Mouse (Mus musculus): Measurements from ENCODE around the gene Gja5.
"Not testable (repeated sequence)": the region's sequence is repeated elsewhere in the genome, so short reads cannot be mapped to it uniquely, and the experiment has no call there.

Gja5 gene

GRCm38 (mm10) chr3:97037119-97037518 is 132.6 kb downstream of the Gja5 start:
- in situ Hi-C loops (cut with MboI) = no loop called here

- in situ Hi-C loops (cut with MboI) = no loop called here
These were observed 135.2 kb downstream of the Gja5 start for GRCm38 (mm10) chr3:97039721-97040120.

- in situ Hi-C loops (cut with MboI) = no loop called here
These were observed 139.7 kb downstream of the Gja5 start for GRCm38 (mm10) chr3:97044188-97044587.

- in situ Hi-C loops (cut with MboI) = no loop called here
These were observed 143.3 kb downstream of the Gja5 start for GRCm38 (mm10) chr3:97047757-97048156.

- in situ Hi-C loops (cut with MboI) = no loop called here
These were observed 143.9 kb downstream of the Gja5 start for GRCm38 (mm10) chr3:97048360-97048759.

GRCm38 (mm10) chr3:97051264-97051744 is 146.8 kb downstream of the Gja5 start:
- in situ Hi-C loops (cut with MboI) = no loop called here

GRCm38 (mm10) chr3:97052069-97052799 is 147.7 kb downstream of the Gja5 start:
- in situ Hi-C loops (cut with MboI) = no loop called here

- in situ Hi-C loops (cut with MboI) = no loop called here
These were observed 154.2 kb downstream of the Gja5 start for GRCm38 (mm10) chr3:97058704-97059103.

GRCm38 (mm10) chr3:97060119-97060518 is 155.6 kb downstream of the Gja5 start:
- in situ Hi-C loops (cut with MboI) = no loop called here

- in situ Hi-C loops (cut with MboI) = no loop called here
These were observed 158.3 kb downstream of the Gja5 start for GRCm38 (mm10) chr3:97062814-97063213.

- in situ Hi-C loops (cut with MboI) = no loop called here
These were observed 159.6 kb downstream of the Gja5 start for GRCm38 (mm10) chr3:97064046-97064445.

GRCm38 (mm10) chr3:97069589-97069988 is 165.1 kb downstream of the Gja5 start:
- in situ Hi-C loops (cut with MboI) = not testable (repeated sequence)

GRCm38 (mm10) chr3:97071916-97072315 is 167.4 kb downstream of the Gja5 start:
- in situ Hi-C loops (cut with MboI) = not testable (repeated sequence)

- in situ Hi-C loops (cut with MboI) = not testable (repeated sequence)
These were observed 167.9 kb downstream of the Gja5 start for GRCm38 (mm10) chr3:97072361-97072760.

GRCm38 (mm10) chr3:97075744-97076350 is 171.4 kb downstream of the Gja5 start:
- in situ Hi-C loops (cut with MboI) = not testable (repeated sequence)

GRCm38 (mm10) chr3:97076412-97076811 is 171.9 kb downstream of the Gja5 start:
- in situ Hi-C loops (cut with MboI) = no loop called here

GRCm38 (mm10) chr3:97078436-97078835 is 173.9 kb downstream of the Gja5 start:
- in situ Hi-C loops (cut with MboI) = no loop called here

- in situ Hi-C loops (cut with MboI) = no loop called here
These were observed 177.7 kb downstream of the Gja5 start for GRCm38 (mm10) chr3:97082156-97082555.

- in situ Hi-C loops (cut with MboI) = no loop called here
These were observed 182.8 kb downstream of the Gja5 start for GRCm38 (mm10) chr3:97087326-97087725.

- in situ Hi-C loops (cut with MboI) = not testable (repeated sequence)
These were observed 183.8 kb downstream of the Gja5 start for GRCm38 (mm10) chr3:97088291-97088690.

- in situ Hi-C loops (cut with MboI) = not testable (repeated sequence)
These were observed 187.5 kb downstream of the Gja5 start for GRCm38 (mm10) chr3:97091971-97092370.

GRCm38 (mm10) chr3:97096664-97097063 is 192.2 kb downstream of the Gja5 start:
- in situ Hi-C loops (cut with MboI) = not testable (repeated sequence)
